Mouse (Mus musculus) ES-Bruce4 (cell line): ENCODE data around the gene Rnf152. TPM values are rescaled to one million over a fixed set of nuclear protein-coding genes. Genes with fewer than 3 reads are reported as not detected.

Source experiments
- H3K27ac ChIP-seq: 2 replicates; pipeline ENCODE4 v1.5.1; 2012; ENCODE audit warnings: low read length, inconsistent platforms; ENCODE audit not compliant: insufficient read depth
- H3K27me3 ChIP-seq: 2 replicates; pipeline ENCODE4 v1.6.1; 2012; ENCODE audit warnings: mild to moderate bottlenecking, low read length, inconsistent platforms; ENCODE audit not compliant: control insufficient read depth, poor library complexity, insufficient read depth, severe bottlenecking
- H3K36me3 ChIP-seq: 2 replicates; pipeline ENCODE4 v1.6.1; 2012; ENCODE audit warnings: inconsistent platforms, mild to moderate bottlenecking, low read length, moderate library complexity; ENCODE audit not compliant: control insufficient read depth, poor library complexity, insufficient read depth, severe bottlenecking
- H3K4me1 ChIP-seq: one replicate; pipeline ENCODE4 v1.8.1; 2011; ENCODE audit warnings: low read length; ENCODE audit not compliant: control insufficient read depth, insufficient read depth
- H3K4me3 ChIP-seq: 2 replicates; pipeline ENCODE4 v1.5.1; 2011; ENCODE audit warnings: low read depth, mild to moderate bottlenecking, low read length
- H3K9ac ChIP-seq: 2 replicates; pipeline ENCODE4 v1.6.1; 2012; ENCODE audit warnings: low read depth, mild to moderate bottlenecking, inconsistent platforms; ENCODE audit not compliant: poor library complexity, severe bottlenecking
- H3K9me3 ChIP-seq: replicated peaks from 2 replicates; pipeline ENCODE4 v1.6.1; 2012; ENCODE audit warnings: mild to moderate bottlenecking, low read length, inconsistent platforms; ENCODE audit not compliant: control insufficient read depth, poor library complexity, insufficient read depth, severe bottlenecking
- CTCF ChIP-seq: IDR thresholded peaks from one replicate; pipeline ENCODE4 v1.8.1; 2011; ENCODE audit warnings: low read depth, low read length
- EP300 ChIP-seq: IDR thresholded peaks from 2 replicates; pipeline ENCODE4 v1.6.1; 2011; ENCODE audit warnings: low read depth, low read length; ENCODE audit not compliant: insufficient read depth
- POLR2A ChIP-seq: IDR thresholded peaks from one replicate; pipeline ENCODE4 v1.8.1; 2011; ENCODE audit warnings: low read length; ENCODE audit not compliant: insufficient read depth
- polyA plus RNA-seq: library from polyadenylated mRNA; stranded (reverse); fragments of >200 nt; gene quantifications from 2 replicates; pipeline ENCODE4 v1.2.4, GENCODE M21; 2011; ENCODE audit warnings: low read depth; ENCODE audit not compliant: missing spikeins, insufficient read depth, insufficient read length

Gene Rnf152
- polyA plus RNA-seq, 1 experiment = 0.60 TPM

DNA sequence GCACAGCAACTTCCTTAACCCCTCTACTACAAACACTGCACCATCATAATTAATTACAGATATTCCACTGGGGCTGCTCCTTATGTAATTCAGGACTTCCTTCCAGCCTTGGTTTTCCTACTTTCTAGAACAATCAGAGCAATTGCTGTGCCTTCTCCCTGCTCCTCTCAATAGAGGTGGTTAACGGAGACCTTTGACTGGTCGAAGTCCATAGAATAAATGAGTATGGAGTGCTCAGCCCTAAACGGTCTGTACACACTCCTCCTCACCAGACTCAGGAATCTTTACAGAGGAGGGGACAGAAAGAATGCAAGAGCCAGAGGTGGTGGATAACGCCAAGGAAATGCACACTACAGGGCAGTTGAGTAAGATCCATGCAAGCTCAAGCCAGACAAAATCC, 19.1 kb downstream of the Rnf152 start:
- no peak overlapping the region for H3K9ac ChIP-seq

DNA sequence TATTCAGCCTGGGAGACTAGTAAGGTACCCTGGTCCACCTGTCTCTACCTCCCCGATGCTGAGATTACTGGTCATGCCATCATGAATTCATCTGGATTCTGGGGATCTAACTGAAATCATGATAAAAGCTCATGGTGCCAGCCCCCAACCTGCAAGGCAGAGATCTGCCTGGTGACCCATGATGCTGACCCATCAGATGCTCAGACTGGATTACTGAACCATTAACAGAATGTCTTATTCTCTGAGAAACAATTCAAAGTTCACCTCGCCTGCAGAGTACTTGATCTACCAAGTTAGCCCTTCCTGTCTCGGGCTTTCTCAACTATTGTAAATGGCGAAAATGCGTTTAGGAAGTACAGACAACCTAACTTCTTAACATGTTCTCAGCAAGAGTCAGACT, 20.4 kb downstream of the Rnf152 start:
- Histone ChIP-seq H3K9me3 (no peaks in the 10 kb centered on the region), H3K4me3 (no peak overlapping the region), H3K9ac (no peak overlapping the region), H3K36me3 (no peaks in the 10 kb centered on the region), H3K27ac (no peak overlapping the region), H3K27me3 (no peaks in the 10 kb centered on the region), H3K4me1 (no peaks in the 10 kb centered on the region)
- no peak for TF ChIP-seq CTCF
- TF ChIP-seq POLR2A = no peak
- no peak for TF ChIP-seq EP300

More for the DNA sequence above, 19.1 kb downstream of the Rnf152 start:
- TF ChIP-seq EP300 (no peak), CTCF (no peak)
- H3K9me3 ChIP-seq = no peaks in the 10 kb centered on the region
- H3K4me3 ChIP-seq = no peak overlapping the region
- no peak overlapping the region for H3K27ac ChIP-seq
- H3K4me1 ChIP-seq = no peaks in the 10 kb centered on the region
- H3K27me3 ChIP-seq = no peaks in the 10 kb centered on the region
- H3K36me3 ChIP-seq = no peaks in the 10 kb centered on the region

DNA sequence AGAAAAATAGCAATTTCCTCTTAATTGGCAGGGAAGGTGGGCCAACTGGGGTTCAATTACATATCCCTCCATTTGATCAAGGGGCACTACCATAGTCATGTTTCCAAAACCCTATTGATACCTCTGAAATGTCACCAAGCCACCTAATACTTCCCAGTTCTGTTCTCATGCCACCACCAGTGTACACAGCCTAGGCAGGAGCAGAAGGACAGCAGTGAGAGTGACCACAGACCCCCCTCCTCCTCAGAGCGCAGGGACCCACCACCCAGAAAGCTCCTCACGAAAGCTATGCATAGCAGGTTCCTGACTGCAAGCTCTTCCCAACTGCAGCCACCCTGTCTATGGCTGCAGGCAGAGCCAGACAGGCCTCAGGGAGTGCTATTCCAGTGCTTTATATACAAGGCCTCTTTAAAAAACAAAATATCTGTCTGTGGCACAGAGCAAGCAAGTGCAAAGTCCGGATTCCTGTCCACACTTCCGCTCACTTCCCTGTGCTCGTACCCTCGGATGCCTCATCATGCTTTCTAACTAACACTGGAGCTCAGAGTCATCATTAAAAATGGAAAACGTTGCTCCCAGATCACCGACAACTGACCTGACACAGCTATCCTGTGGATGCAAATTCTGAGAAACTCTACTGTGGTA, 24.3 kb downstream of the Rnf152 start:
- Histone ChIP-seq H3K4me1 (no peaks in the 10 kb centered on the region), H3K9ac (no peak overlapping the region), H3K27ac (no peak overlapping the region), H3K36me3 (no peaks in the 10 kb centered on the region), H3K9me3 (no peaks in the 10 kb centered on the region; the same call in 1 of the 2 replicates), H3K4me3 (no peak overlapping the region), H3K27me3 (no peaks in the 10 kb centered on the region)
- TF ChIP-seq POLR2A (no peak), CTCF (no peak), EP300 (no peak)

DNA sequence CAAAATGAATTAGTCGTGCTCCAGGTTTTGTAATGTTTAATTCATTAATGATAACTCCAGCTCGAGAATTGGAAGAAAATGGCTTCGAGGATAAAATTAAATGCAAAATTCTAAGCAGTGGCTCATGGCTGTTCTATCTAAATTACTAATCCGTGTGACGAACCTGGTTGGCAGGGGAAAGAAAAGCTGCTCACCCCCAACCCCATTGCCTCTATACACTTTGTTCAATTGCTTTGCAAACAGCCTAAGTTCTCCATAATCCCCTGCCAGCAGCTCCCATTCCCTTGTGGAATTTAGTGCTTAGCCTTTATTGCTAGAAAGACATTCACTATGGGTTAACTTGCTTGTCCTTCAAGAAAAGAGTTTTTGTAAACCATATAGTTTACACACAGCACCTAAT, 24.9 kb downstream of the Rnf152 start:
- Histone ChIP-seq H3K4me1 (no peaks in the 10 kb centered on the region), H3K9ac (no peak overlapping the region), H3K4me3 (no peak overlapping the region), H3K27me3 (no peaks in the 10 kb centered on the region), H3K27ac (no peak overlapping the region), H3K36me3 (no peaks in the 10 kb centered on the region), H3K9me3 (no peaks in the 10 kb centered on the region; the same call in 1 of the 2 replicates)
- TF ChIP-seq EP300 (no peak), CTCF (no peak), POLR2A (no peak)

DNA sequence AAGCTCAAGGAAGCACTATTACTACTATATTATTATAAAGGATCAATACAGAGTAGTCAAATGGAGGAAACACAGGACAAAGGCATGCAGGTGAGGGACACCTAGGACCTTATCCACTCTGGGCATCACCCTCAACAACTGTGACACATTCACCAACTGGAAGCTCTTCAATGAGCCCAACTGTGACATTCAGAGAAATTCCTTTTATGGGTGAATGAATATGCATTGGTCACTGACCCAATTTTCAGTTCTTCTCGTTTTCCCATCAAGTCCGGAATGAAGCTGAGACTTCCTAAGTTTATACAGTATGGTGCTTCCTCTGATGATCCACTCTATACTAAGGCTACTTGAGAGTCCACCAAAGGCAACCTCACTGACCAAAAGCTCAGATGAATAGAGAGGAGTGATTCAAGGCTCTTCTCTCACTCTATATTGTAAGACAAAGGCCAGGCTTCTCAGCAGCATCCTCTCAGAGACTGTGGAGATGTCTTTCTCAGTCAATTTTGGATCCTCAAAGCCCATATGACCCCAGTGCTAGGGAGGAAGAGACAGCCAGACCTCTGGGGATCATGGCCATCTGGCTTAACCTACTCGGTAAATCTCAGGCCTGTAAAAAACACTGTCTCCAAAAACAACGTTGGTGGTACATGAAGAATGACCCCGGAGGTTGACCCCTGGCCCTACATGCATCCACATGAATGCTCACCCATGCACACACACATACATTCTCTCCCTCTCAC, 25.8 kb downstream of the Rnf152 start:
- H3K4me1 ChIP-seq = no peaks in the 10 kb centered on the region
- no peaks in the 10 kb centered on the region for H3K36me3 ChIP-seq
- no peaks in the 10 kb centered on the region for H3K27me3 ChIP-seq
- H3K9me3 ChIP-seq = no peaks in the 10 kb centered on the region; the same call in 1 of the 2 replicates
- no peak for TF ChIP-seq CTCF
- TF ChIP-seq POLR2A = no peak
- no peak for TF ChIP-seq EP300
- H3K27ac ChIP-seq = no peak overlapping the region
- H3K4me3 ChIP-seq = no peak overlapping the region
- H3K9ac ChIP-seq = no peak overlapping the region

DNA sequence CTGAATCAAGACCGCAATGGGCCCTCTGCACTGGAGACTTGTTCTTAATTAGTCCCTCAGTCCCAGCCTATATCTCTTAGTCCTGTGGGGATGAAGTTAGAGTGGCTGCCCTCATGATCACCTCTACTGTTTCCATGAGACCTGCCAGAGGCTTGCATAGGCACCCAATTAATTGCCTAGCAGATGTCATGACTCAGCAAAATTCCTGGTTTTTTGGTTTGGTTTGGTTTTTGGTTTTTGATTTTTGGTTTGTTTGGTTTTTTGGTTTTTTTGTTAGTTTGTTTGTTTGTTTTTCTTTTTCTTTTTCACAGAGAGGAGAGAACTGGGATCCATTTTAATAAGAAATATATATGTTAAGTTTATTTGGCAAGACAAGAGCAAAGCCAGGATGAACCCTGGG, 28.7 kb downstream of the Rnf152 start:
- TF ChIP-seq POLR2A = no peak
- Histone ChIP-seq H3K9me3 (no peaks in the 10 kb centered on the region; the same call in 1 of the 2 replicates), H3K4me1 (no peaks in the 10 kb centered on the region), H3K27me3 (no peaks in the 10 kb centered on the region), H3K36me3 (no peaks in the 10 kb centered on the region), H3K4me3 (no peak overlapping the region), H3K9ac (no peak overlapping the region), H3K27ac (no peak overlapping the region)
